Mouse (Mus musculus): ENCODE measurements around the gene Galntl6.
"Not testable (repeated sequence)": the region's sequence is repeated elsewhere in the genome, so short reads cannot be mapped to it uniquely, and the experiment has no call there.

Galntl6 gene

GRCm38 (mm10) chr8:57766471-57767065 lies 1145.9 kb downstream of the Galntl6 start:
- no peak for DNase-seq (ENCODE audit: low spot score in 2 of 2)

GRCm38 (mm10) chr8:57765726-57766351 lies 1146.6 kb downstream of the Galntl6 start:
- DNase-seq (ENCODE audit: low spot score in 2 of 2), result no peak

GRCm38 (mm10) chr8:57765192-57765591 lies 1147.2 kb downstream of the Galntl6 start:
- DNase-seq (ENCODE audit: low spot score in 2 of 2), result no peak

- DNase-seq (ENCODE audit: low spot score in 2 of 2), result not testable (repeated sequence)
Observed at GRCm38 (mm10) chr8:57762622-57763021, 1149.8 kb downstream of the Galntl6 start.

GRCm38 (mm10) chr8:57760921-57761320 lies 1151.5 kb downstream of the Galntl6 start:
- no peak for DNase-seq (ENCODE audit: low spot score in 2 of 2)

- no peak for DNase-seq (ENCODE audit: low spot score in 2 of 2)
Observed at GRCm38 (mm10) chr8:57758857-57759256, 1153.6 kb downstream of the Galntl6 start.

- no peak for DNase-seq (ENCODE audit: low spot score in 2 of 2)
Observed at GRCm38 (mm10) chr8:57757476-57757875, 1155.0 kb downstream of the Galntl6 start.

GRCm38 (mm10) chr8:57754066-57754465 lies 1158.4 kb downstream of the Galntl6 start:
- DNase-seq (ENCODE audit: low spot score in 2 of 2), result no peak

GRCm38 (mm10) chr8:57743636-57744035 lies 1168.8 kb downstream of the Galntl6 start:
- no peak for DNase-seq (ENCODE audit: low spot score in 2 of 2)

GRCm38 (mm10) chr8:57741983-57742382 lies 1170.5 kb downstream of the Galntl6 start:
- DNase-seq (ENCODE audit: low spot score in 2 of 2), result no peak

- no peak for DNase-seq (ENCODE audit: low spot score in 2 of 2)
Observed at GRCm38 (mm10) chr8:57741309-57741708, 1171.1 kb downstream of the Galntl6 start.

- DNase-seq (ENCODE audit: low spot score in 2 of 2), result no peak
Observed at GRCm38 (mm10) chr8:57737281-57737680, 1175.2 kb downstream of the Galntl6 start.

- DNase-seq (ENCODE audit: low spot score in 2 of 2), result no peak
Observed at GRCm38 (mm10) chr8:57732795-57733194, 1179.6 kb downstream of the Galntl6 start.

- no peak for DNase-seq (ENCODE audit: low spot score in 2 of 2)
Observed at GRCm38 (mm10) chr8:57731666-57732065, 1180.8 kb downstream of the Galntl6 start.

- DNase-seq (ENCODE audit: low spot score in 2 of 2), result no peak
Observed at GRCm38 (mm10) chr8:57728276-57728675, 1184.2 kb downstream of the Galntl6 start.

GRCm38 (mm10) chr8:57724843-57725627 lies 1187.4 kb downstream of the Galntl6 start:
- DNase-seq (ENCODE audit: low spot score in 2 of 2), result no peak
